Mouse (Mus musculus) heart, adult 2 months (tissue): ENCODE measurements around the gene Gm28053.

Experiments used
- CTCF ChIP-seq: fragments of 200-600 bp; IDR thresholded peaks from 2 replicates; pipeline ENCODE4 v1.8.1; 2022; ENCODE audit warnings: antibody characterized with exemption, mild to moderate bottlenecking, moderate library complexity
- EP300 ChIP-seq: fragments of 200-500 bp; IDR thresholded peaks from 2 replicates; pipeline ENCODE4 v1.6.1; 2011; ENCODE audit warnings: low read depth, low read length, control low read depth; ENCODE audit not compliant: insufficient read depth
- POLR2A ChIP-seq: fragments of 200-500 bp; IDR thresholded peaks from 2 replicates; pipeline ENCODE4 v1.6.1; 2011; ENCODE audit warnings: mild to moderate bottlenecking, low read depth, low read length, control low read depth; ENCODE audit not compliant: insufficient read depth

DNA sequence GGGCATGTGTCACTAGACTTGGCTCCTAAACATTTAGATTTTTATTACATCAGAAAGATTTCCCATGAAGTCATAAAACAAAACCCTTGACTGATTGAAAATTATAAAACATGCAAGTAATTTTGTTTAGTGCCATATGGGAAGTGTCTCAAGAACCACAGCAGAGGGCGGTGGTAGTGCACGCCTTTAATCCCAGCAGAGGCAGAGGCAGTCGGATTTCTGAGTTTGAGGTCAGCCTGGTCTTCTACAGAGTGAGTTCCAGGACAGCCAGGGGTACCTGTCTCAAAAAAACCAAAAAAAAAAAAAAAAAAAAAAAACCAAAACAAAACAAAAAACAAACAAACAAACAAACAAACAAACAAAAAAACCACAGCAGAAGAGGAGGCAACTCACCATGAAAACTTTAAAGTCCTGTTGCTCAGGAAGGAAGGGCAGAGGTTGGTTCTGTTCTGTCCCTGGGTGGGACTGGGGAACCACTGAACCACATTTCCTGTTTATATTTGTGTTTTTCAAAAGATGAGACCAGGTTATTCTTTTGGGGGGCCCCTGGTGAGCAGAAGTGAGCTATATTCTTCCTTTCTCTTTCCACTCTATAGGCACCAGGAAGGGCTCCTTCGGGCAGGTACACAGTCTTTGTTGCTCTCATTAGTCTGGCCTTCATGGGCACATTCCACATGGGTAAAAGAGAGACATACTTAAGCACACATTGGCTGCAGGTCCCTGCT is 21.4 kb upstream of the Gm28053 start:
- TF ChIP-seq POLR2A, result no peak
- no peak for TF ChIP-seq EP300
- TF ChIP-seq CTCF, result no peak
